Mouse (Mus musculus): ENCODE data around the gene Acaa1a. TPM values are rescaled to one million over a fixed set of nuclear protein-coding genes. Genes with fewer than 3 reads are reported as not detected.

The Acaa1a gene
- total RNA-seq, 2 experiments from 2014 or later, result 66.2 to 79.4 TPM

- no peak for DNase-seq (ENCODE audit: low spot score in 2 of 2)
These were observed 38.8 kb downstream of the Acaa1a start for GRCm38 (mm10) chr9:119378231-119378630.

- peak; percentile 20 to 22 for DNase-seq (ENCODE audit: low spot score in 2 of 2)
These were observed 43.1 kb downstream of the Acaa1a start for GRCm38 (mm10) chr9:119382603-119383002.

GRCm38 (mm10) chr9:119388956-119389355 lies 49.5 kb downstream of the Acaa1a start:
- no peak for DNase-seq (ENCODE audit: low spot score in 2 of 2)

- DNase-seq (ENCODE audit: low spot score in 2 of 2), result no peak
These were observed 50.7 kb downstream of the Acaa1a start for GRCm38 (mm10) chr9:119390214-119390613.

GRCm38 (mm10) chr9:119394808-119395207 lies 55.3 kb downstream of the Acaa1a start:
- no peak for DNase-seq (ENCODE audit: low spot score in 2 of 2)

Other genes with a start within 250 kb of the Acaa1a start
- gene Plcd1, start 246.2 kb upstream of the Acaa1a start, total RNA-seq (2021), result 10 to 100 TPM; 10.8 to 12.1 TPM
- 1 to 10 TPM; 1.8 to 2.7 TPM for gene Dlec1, start 237.2 kb upstream of the Acaa1a start, total RNA-seq (2021)
- 1 to 10 TPM; 2.1 to 2.5 TPM for gene Acaa1b, start 182.6 kb upstream of the Acaa1a start, total RNA-seq (2021)
- gene Gm47289, start 180.5 kb upstream of the Acaa1a start, total RNA-seq (2021), result not detected
- not detected for gene Slc22a13, start 130.6 kb upstream of the Acaa1a start, total RNA-seq (2021)
- 10 to 100 TPM; 37.1 to 41.5 TPM for gene Oxsr1, start 17.2 kb upstream of the Acaa1a start, total RNA-seq (2021)
- 1 to 10 TPM; 5.2 to 5.9 TPM for gene Myd88, start 1.7 kb downstream of the Acaa1a start, total RNA-seq (2021)
- 1 to 10 TPM; 4.4 to 4.8 TPM for gene Xylb, start 17.7 kb downstream of the Acaa1a start, total RNA-seq (2021)
- not detected for gene Slc22a14, start 25.9 kb downstream of the Acaa1a start, total RNA-seq (2021)
- gene Acvr2b, start 62.4 kb downstream of the Acaa1a start, total RNA-seq (2021), result 10 to 100 TPM; 10.2 to 12.6 TPM
- 10 to 100 TPM; 22.7 to 26.5 TPM for gene Exog, start 105.3 kb downstream of the Acaa1a start, total RNA-seq (2021)
- gene Scn5a, start 239.3 kb downstream of the Acaa1a start, total RNA-seq (2021), result 1 to 10 TPM; 1.4 to 1.5 TPM

Data from layer of hippocampus, postnatal 10 days (tissue).